Mouse (Mus musculus) embryonic fibroblast, embryonic 13.5 days (primary cell): Measurements from ENCODE around the gene Zfp451. TPM values are rescaled to one million over a fixed set of nuclear protein-coding genes. Genes with fewer than 3 reads are reported as not detected.

Experiments used
- H3K27ac ChIP-seq: 2 replicates; pipeline ENCODE4 v1.5.1; 2012; ENCODE audit warnings: low read length, control low read depth, inconsistent platforms; ENCODE audit not compliant: insufficient read depth
- H3K4me1 ChIP-seq: 2 replicates; pipeline ENCODE4 v1.6.1; 2011; ENCODE audit warnings: low read length; ENCODE audit not compliant: control insufficient read depth, insufficient read depth
- H3K4me3 ChIP-seq: 2 replicates; pipeline ENCODE4 v1.5.1; 2011; ENCODE audit warnings: mild to moderate bottlenecking, control low read depth, low read length; ENCODE audit not compliant: insufficient read depth
- CTCF ChIP-seq: IDR thresholded peaks from 2 replicates; pipeline ENCODE4 v1.5.1; 2011; ENCODE audit warnings: mild to moderate bottlenecking, control low read depth, low read length, moderate library complexity, borderline replicate concordance; ENCODE audit not compliant: insufficient read depth
- POLR2A ChIP-seq: IDR thresholded peaks from 2 replicates; pipeline ENCODE4 v1.6.1; 2011; ENCODE audit warnings: low read depth, mild to moderate bottlenecking, control low read depth, low read length, moderate library complexity
- polyA plus RNA-seq: library from polyadenylated mRNA; stranded (reverse); fragments of >200 nt; gene quantifications from 2 replicates; pipeline ENCODE4 v1.2.4, GENCODE M21; 2011; ENCODE audit warnings: low read depth; ENCODE audit not compliant: missing spikeins, insufficient read length

Zfp451 gene
- polyA plus RNA-seq, 1 experiment, result 51.1 TPM

DNA sequence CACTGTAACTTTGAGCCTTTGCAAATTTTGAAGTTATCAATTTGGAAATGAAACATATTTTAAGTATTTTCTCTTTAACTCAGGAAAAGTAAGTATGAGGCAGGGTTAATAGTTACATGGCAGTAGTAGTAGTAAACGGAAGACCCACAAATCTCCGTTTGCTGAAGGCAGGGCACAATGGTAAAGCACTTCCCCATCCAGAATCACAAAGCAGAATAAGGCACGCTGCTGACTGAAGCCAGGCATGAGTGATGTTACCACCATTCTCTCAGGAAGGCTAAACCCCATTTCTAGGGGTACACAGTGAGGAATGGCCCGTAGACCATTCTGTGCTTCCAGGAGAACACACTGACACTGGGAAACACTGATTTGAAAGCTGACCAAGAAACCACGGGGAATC lies 26.3 kb downstream of the Zfp451 start:
- TF ChIP-seq POLR2A (no peak), CTCF (no peak)
- H3K4me1 ChIP-seq, result peaks cover 6% of the 10 kb centered on the region

GRCm38 (mm10) chr1:33784561-33784960 lies 29.8 kb downstream of the Zfp451 start:
- TF ChIP-seq POLR2A (no peak), CTCF (no peak)
- Histone ChIP-seq H3K4me3 (no peak overlapping the region), H3K4me1 (0 out of 2 replicates have a peak, but pooled peaks cover 2% of the 10 kb centered on the region), H3K27ac (no peak overlapping the region)

More for the DNA sequence above, 26.3 kb downstream of the Zfp451 start:
- Histone ChIP-seq H3K27ac (no peak overlapping the region), H3K4me3 (no peak overlapping the region)

GRCm38 (mm10) chr1:33776175-33776611 lies 38.2 kb downstream of the Zfp451 start:
- TF ChIP-seq CTCF (no peak), POLR2A (no peak)
- Histone ChIP-seq H3K4me1 (no peaks in the 10 kb centered on the region), H3K4me3 (no peak overlapping the region), H3K27ac (no peak overlapping the region)

GRCm38 (mm10) chr1:33772106-33772505 lies 42.3 kb downstream of the Zfp451 start:
- Histone ChIP-seq H3K4me3 (no peak overlapping the region), H3K4me1 (no peaks in the 10 kb centered on the region), H3K27ac (no peak overlapping the region)
- no peak for TF ChIP-seq CTCF

GRCm38 (mm10) chr1:33771621-33772020 lies 42.8 kb downstream of the Zfp451 start:
- Histone ChIP-seq H3K27ac (no peak overlapping the region), H3K4me1 (no peaks in the 10 kb centered on the region), H3K4me3 (no peak overlapping the region)
- no peak for TF ChIP-seq POLR2A
- no peak for TF ChIP-seq CTCF

DNA sequence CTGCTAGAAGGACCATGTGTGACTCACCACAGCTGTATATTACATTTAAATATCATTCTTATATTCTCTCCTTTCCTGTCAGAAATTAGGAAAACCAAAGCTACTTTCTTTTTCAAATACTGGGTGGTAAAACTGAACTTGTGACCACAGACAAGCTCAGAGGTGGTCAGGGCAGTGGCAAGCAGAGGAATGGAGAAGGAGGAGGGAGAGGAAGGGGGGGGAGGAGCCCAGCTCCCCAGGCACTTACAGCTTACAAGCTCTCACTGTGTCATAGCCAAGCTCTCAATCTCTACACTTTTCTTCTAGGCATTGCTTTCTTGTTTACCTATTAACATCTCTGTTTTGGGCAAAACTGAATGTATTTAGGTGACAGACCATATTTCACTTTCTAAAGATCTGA lies 45.6 kb downstream of the Zfp451 start:
- no peak for TF ChIP-seq CTCF
- no peak for TF ChIP-seq POLR2A
- no peak overlapping the region for H3K4me3 ChIP-seq
- no peaks in the 10 kb centered on the region for H3K4me1 ChIP-seq
- H3K27ac ChIP-seq, result no peak overlapping the region

- TF ChIP-seq CTCF (no peak), POLR2A (no peak)
- Histone ChIP-seq H3K4me1 (no peaks in the 10 kb centered on the region), H3K4me3 (no peak overlapping the region), H3K27ac (no peak overlapping the region)
These were observed 46.2 kb downstream of the Zfp451 start for GRCm38 (mm10) chr1:33768091-33768787.

GRCm38 (mm10) chr1:33766520-33767508 lies 47.6 kb downstream of the Zfp451 start:
- TF ChIP-seq POLR2A (no peak), CTCF (no peak)
- Histone ChIP-seq H3K4me3 (no peak overlapping the region), H3K4me1 (no peaks in the 10 kb centered on the region), H3K27ac (no peak overlapping the region)

DNA sequence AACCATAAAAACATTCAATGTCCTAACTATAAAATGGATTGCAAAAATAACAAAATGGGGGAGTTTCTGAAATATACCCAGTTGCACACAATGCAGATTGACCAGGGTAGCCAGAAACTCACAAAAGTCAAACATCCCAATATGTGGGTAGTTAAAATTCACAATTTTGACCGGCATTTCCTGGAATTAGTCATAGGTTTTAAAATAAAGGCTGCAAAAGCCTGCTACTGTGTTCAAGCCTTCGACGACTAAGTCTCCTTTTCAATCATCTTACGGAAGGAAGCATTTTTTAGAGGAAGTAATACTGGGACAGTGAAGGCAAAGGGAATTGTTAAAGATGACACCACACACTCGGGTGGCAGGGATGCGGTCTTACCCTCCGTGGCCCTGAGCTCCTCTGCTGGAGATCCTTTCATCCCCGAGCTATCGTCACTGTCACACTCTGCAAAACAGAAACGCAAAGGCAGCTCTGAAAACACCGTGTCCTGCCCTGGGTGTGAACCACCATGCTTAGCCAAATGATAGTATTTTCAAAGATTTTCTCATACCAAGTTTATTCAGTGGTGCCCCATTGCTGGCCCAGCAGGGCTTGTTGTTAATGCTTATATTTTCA lies 48.8 kb downstream of the Zfp451 start:
- H3K27ac ChIP-seq, result no peak overlapping the region
- no peak overlapping the region for H3K4me3 ChIP-seq
- no peaks in the 10 kb centered on the region for H3K4me1 ChIP-seq
- TF ChIP-seq CTCF (no peak), POLR2A (no peak)
